ENCODE assay signal across 14 mouse cellular contexts in genomic region chr15:12907962-12908719, GRCm38 (mm10).
DNase-seq lines count a peak whose midpoint lies in the region; ATAC-seq and TF ChIP-seq lines count a peak whose summit lies in the region.
"Had no signal": no experiment of that assay in that cellular context is flagged by ENCODE, and none has a peak within 500 bp of the region (broad histone marks: within the 10 kb centered on the region; RNA-seq: fewer than 3 reads in every experiment).

No protein-coding gene starts in this region.

- peak overlapping the region; percentile 12; the same call in 1 of the 2 replicates for H3K27ac ChIP-seq in heart, embryonic 11.5 days (ENCODE audit: low read depth, low read length)
- H3K27ac ChIP-seq in limb, embryonic 14.5 days (replicated peaks; ENCODE audit: low read depth, low read length) = 0 out of 2 replicates have a peak overlapping the region, but pooled peaks have one; percentile 38
- H3K27ac ChIP-seq: hindbrain, embryonic 14.5 days; lung, embryonic 15.5 days had no signal

- no peak overlapping the region for H3K9ac ChIP-seq in heart, embryonic 11.5 days (ENCODE audit: low read depth, low read length)
- H3K9ac ChIP-seq in limb, embryonic 14.5 days (ENCODE audit: low read depth, low read length, severe bottlenecking) = no peak overlapping the region
- H3K9ac ChIP-seq: hindbrain, embryonic 14.5 days; lung, embryonic 15.5 days had no signal

- ATAC-seq in heart, embryonic 11.5 days (replicated peaks; ENCODE audit: insufficient number of reproducible peaks, low FRiP score, low TSS enrichment) = no peak; the same call in 1 of the 2 replicates
- ATAC-seq in limb, embryonic 14.5 days (ENCODE audit: low FRiP score, low read depth) = no peak
- 0 out of 2 replicates have a peak, but pooled peaks have one; percentile 18 for ATAC-seq in megakaryocyte-erythroid progenitor cell, adult 5-6 weeks (replicated peaks; ENCODE audit: low FRiP score, low TSS enrichment, poor library complexity, severe bottlenecking)

- TF ChIP-seq CTCF in lung, adult 2 months (IDR thresholded peaks at IDR 0.05; ENCODE audit: insufficient read depth, low read length) = no peak

- H3K36me3 ChIP-seq in heart, embryonic 11.5 days (ENCODE audit: control insufficient read depth, insufficient read depth, low read length) = peaks cover 4% of the 10 kb centered on the region; the same call in 1 of the 2 replicates
- peaks cover 66% of the 10 kb centered on the region for H3K36me3 ChIP-seq in limb, embryonic 14.5 days (ENCODE audit: control insufficient read depth, insufficient read depth, low read length)

- no peaks in the 10 kb centered on the region for H3K27me3 ChIP-seq in heart, embryonic 11.5 days (ENCODE audit: control insufficient read depth, insufficient read depth, low read length)
- H3K27me3 ChIP-seq in limb, embryonic 14.5 days (ENCODE audit: control insufficient read depth, insufficient read depth, low read length) = no peaks in the 10 kb centered on the region
- H3K27me3 ChIP-seq: lung, embryonic 15.5 days had no signal

- no peak for DNase-seq in heart, adult 9 months (ENCODE audit: low spot score in 2 of 2)
- DNase-seq in lung, adult 2 months = no peak
- DNase-seq in lung, postnatal 36 days = no peak
- no peak for DNase-seq in limb, embryonic 14.5 days (ENCODE audit: low spot score)
- DNase-seq in thymus, postnatal 0 days (ENCODE audit: low spot score) = no peak
- DNase-seq: cerebellum, adult 18-20 months; kidney, adult 18-20 months; spleen, adult 18-20 months; thymus, adult 2 months had no signal

- TF ChIP-seq POLR2A in lung, adult 2 months (IDR thresholded peaks at IDR 0.05; ENCODE audit: borderline replicate concordance, extremely low read depth, low read depth, low read length) = no peak
- TF ChIP-seq POLR2A in limb, embryonic 14.5 days (IDR thresholded peaks at IDR 0.05; ENCODE audit: borderline replicate concordance, extremely low read depth, insufficient read depth, insufficient read length) = no peak

- peak overlapping the region; percentile 31; the same call in 1 of the 2 replicates for H3K4me2 ChIP-seq in heart, embryonic 11.5 days
- H3K4me2 ChIP-seq in limb, embryonic 14.5 days (replicated peaks; ENCODE audit: low read depth, low read length, severe bottlenecking) = no peak overlapping the region
- H3K4me2 ChIP-seq: hindbrain, embryonic 14.5 days; lung, embryonic 15.5 days had no signal

- no peak overlapping the region for H3K4me3 ChIP-seq in heart, embryonic 11.5 days (ENCODE audit: low read depth, low read length)
- H3K4me3 ChIP-seq in lung, adult 2 months (replicated peaks; ENCODE audit: extremely low read depth, low read depth, low read length) = peak overlapping the region; percentile 13
- H3K4me3 ChIP-seq in limb, embryonic 14.5 days (replicated peaks; ENCODE audit: low read length) = no peak overlapping the region
- H3K4me3 ChIP-seq: lung, embryonic 15.5 days; midbrain, embryonic 10.5 days had no signal

- 40% methylated on average over 19 of the region's 19 CpGs for WGBS in heart, embryonic 11.5 days (ENCODE audit: insufficient replicate concordance)
- 67% methylated on average over 19 of the region's 19 CpGs for WGBS in lung, adult 2 months
- 90% methylated on average over 19 of the region's 19 CpGs for WGBS in limb, embryonic 14.5 days

- H3K9me3 ChIP-seq in heart, embryonic 11.5 days (replicated peaks; ENCODE audit: control insufficient read depth, low read length) = no peaks in the 10 kb centered on the region
- H3K9me3 ChIP-seq in limb, embryonic 14.5 days (ENCODE audit: control insufficient read depth, low read length) = no peaks in the 10 kb centered on the region
- H3K9me3 ChIP-seq: lung, embryonic 15.5 days; midbrain, embryonic 10.5 days had no signal

- peaks cover 16% of the 10 kb centered on the region for H3K4me1 ChIP-seq in heart, embryonic 11.5 days (ENCODE audit: control insufficient read depth, insufficient read depth, low read length)
- no peaks in the 10 kb centered on the region for H3K4me1 ChIP-seq in lung, adult 2 months (ENCODE audit: control insufficient read depth, insufficient read depth, low read length)
- H3K4me1 ChIP-seq in limb, embryonic 14.5 days (ENCODE audit: control insufficient read depth, insufficient read depth, low read length) = no peaks in the 10 kb centered on the region
- H3K4me1 ChIP-seq: lung, embryonic 15.5 days; midbrain, embryonic 10.5 days had no signal
